ENCODE assay signal across 12 mouse cellular contexts in genomic region chr12:85108643-85109042, GRCm38 (mm10).
"Had no signal": no experiment of that assay in that cellular context is flagged by ENCODE, and none has a peak within 500 bp of the region (broad histone marks: within the 10 kb centered on the region; RNA-seq: fewer than 3 reads in every experiment).

No protein-coding gene starts in this region.

- ATAC-seq: intestine, embryonic 16.5 days; midbrain, embryonic 16.5 days had no signal

- H3K4me3 ChIP-seq: limb, embryonic 12.5 days; lung, embryonic 15.5 days; midbrain, embryonic 12.5 days had no signal

- H3K4me2 ChIP-seq: limb, embryonic 12.5 days; lung, embryonic 15.5 days; midbrain, embryonic 12.5 days had no signal

- H3K9me3 ChIP-seq: limb, embryonic 12.5 days; lung, embryonic 15.5 days; midbrain, embryonic 12.5 days had no signal

- H3K36me3 ChIP-seq: lung, embryonic 15.5 days; midbrain, embryonic 12.5 days had no signal

- H3K27ac ChIP-seq: limb, embryonic 12.5 days; lung, embryonic 15.5 days; midbrain, embryonic 12.5 days had no signal

- H3K9ac ChIP-seq: limb, embryonic 12.5 days; lung, embryonic 15.5 days had no signal

- DNase-seq: kidney, adult 8-10 months; kidney, postnatal 25 days; liver; lung, postnatal 14 days; right cerebral cortex, adult 18-20 months; right cerebral cortex, postnatal 25 days; thymus, postnatal 4 days had no signal

- H3K27me3 ChIP-seq: limb, embryonic 12.5 days; lung, embryonic 15.5 days; midbrain, embryonic 12.5 days had no signal
